Mouse (Mus musculus): ENCODE data around the gene Arl4d.

The Arl4d gene

DNA sequence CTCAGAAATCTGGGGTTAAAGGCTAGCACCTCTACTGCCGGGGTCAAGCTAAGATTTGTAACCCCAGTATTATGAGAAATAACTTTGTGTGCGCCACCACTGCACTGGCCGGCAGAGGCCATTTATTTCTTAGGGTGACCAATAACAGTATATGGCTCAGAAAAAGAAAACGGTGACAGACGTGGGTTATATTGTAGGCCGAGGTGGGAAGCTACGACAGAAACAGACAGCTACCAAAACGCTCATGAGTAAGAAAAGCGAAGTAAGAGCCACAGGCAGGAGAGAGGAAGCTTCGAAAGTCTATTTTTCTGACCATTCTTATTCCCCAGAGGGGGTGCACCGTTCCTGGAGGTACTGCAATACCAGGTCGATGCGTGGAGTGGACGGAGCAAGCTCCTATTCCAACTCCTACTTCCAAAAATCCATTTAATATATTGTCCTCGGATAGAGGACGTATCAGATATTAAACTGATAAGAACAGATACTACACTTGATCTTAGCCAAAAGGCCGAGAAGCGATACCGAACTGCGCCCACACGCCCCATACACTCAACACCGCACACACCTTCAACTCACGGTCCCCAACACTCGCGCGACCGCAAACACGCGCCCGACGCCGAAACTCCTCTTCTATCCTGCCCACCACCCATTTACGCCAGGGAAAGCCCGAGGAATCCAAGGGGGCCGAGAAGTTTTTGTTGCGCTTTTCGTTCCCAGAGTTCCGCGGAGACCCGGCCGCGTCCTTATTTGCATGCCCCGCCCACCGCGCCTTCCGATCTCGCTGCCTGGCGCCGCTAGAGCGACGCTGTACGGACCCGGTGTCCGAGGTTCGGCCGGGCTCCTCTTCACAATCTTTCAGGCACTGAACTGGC, 19.7 kb upstream of the Arl4d start:
- under 1% methylated on average over 45 of the region's 56 CpGs for WGBS

DNA sequence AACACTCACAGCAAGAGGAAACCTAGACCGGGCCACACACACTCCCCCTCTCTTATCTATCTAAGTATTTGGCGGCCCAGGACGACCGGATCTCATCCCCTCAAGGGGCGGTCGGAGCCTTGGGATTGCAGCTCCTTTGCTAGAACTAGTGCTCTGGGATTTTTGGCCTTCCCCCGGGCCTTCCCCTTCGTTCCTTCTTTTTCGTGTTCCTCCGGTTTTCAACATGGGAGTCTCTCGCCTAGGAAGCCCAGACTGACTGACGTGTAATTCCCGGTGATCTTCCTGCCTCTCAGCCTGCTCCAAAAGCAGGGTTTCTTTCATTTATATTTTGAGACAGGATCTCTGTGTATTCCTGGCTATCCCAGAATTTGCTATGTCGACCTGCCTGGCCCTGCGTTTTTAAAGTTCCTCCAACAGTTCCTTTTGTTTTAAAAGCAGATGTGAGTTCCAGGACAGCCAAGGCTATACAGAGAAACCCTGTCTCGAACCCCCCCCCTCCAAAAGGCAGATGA, 19.0 kb upstream of the Arl4d start:
- WGBS: 6% methylated on average over 16 of the region's 16 CpGs

DNA sequence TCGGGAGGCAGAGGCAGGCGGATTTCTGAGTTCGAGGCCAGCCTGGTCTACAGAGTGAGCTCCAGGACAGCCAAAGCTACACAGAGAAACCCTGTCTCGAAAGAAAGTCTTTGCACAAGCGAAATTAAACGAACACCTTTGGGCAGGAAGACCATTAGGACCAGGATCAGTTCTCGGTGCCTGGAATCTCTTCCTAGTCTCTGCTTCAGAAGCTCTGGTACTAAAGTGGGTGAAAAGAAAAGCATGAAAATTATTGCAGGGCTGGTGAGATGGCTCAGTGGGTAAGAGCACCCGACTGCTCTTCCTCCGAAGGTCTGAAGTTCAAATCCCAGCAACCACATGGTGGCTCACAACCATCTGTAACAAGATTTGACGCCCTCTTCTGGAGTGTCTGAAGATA, 18.2 kb upstream of the Arl4d start:
- 92% methylated on average over 10 of the region's 10 CpGs for WGBS

DNA sequence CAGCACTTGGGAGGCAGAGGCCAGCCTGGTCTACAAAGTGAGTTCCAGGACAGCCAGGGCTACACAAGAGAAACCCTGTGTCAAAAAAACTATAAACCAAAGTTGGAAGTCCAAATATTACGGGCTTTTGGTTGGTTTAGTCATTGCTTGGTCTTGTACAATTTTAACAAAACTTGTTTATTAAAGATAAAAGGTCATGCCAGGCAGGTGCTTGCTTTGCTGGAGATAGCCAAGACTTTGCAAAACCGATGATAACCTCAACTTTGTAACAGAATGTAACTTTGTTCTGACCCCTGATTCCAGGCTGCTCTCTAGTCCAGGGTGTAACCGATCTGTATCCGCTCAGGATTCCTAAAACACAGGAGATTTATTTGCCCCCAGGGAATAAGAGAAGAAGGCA, 9.0 kb upstream of the Arl4d start:
- WGBS: 95% methylated on average over 4 of the region's 4 CpGs

DNA sequence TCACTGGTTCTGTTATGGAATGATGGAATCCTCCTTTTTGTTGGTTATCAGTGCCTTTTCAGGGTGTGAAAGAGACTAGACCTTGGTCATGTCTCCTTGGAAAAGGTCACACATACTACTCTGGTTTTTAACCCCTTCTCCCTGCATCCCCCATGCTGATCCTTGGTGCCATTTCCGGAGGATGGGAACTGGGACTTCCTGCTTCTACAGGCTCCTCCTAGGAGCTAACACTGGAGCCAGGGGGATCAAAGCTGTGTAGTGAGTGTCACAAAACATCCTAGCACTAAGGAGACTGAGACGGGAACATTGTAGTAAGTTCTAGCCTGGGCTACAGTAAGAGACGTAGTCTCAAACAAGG, 7.8 kb upstream of the Arl4d start:
- 5% methylated on average over 3 of the region's 3 CpGs for WGBS

DNA sequence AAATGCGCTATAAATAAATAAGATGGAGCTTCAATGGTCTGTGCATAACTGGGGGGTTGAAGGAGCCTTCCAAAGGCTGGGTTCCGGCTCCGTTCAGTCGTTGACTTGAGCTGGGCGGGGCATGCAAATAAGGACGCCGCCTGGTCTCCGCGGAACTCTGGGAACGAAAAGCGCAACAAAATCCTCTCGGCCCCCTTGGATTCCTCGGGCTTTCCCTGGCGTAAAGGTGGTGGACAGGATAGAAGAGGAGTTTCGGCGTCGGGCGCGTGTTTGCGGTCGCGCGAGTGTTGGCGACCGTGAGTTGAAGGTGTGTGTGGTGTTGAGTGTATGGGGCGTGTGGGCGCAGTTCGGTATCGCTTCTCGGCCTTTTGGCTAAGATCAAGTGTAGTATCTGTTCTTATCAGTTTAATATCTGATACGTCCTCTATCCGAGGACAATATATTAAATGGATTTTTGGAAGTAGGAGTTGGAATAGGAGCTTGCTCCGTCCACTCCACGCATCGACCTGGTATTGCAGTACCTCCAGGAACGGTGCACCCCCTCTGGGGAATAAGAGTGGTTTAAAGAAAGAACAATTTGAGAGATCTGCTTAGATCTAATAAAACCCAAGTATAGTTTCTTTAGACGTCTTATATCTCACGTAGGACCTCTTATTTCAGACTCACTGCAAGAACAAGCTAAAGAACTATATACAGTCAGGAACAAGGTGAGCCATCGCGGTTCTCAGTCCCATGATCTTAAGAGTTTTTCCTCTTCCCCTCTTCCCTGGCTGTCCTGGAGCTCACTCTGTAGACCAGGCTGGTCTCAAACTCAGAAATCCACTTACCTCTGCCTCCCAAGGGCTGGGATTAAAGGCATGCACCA, 7.2 kb upstream of the Arl4d start:
- under 1% methylated on average over 38 of the region's 40 CpGs for WGBS

DNA sequence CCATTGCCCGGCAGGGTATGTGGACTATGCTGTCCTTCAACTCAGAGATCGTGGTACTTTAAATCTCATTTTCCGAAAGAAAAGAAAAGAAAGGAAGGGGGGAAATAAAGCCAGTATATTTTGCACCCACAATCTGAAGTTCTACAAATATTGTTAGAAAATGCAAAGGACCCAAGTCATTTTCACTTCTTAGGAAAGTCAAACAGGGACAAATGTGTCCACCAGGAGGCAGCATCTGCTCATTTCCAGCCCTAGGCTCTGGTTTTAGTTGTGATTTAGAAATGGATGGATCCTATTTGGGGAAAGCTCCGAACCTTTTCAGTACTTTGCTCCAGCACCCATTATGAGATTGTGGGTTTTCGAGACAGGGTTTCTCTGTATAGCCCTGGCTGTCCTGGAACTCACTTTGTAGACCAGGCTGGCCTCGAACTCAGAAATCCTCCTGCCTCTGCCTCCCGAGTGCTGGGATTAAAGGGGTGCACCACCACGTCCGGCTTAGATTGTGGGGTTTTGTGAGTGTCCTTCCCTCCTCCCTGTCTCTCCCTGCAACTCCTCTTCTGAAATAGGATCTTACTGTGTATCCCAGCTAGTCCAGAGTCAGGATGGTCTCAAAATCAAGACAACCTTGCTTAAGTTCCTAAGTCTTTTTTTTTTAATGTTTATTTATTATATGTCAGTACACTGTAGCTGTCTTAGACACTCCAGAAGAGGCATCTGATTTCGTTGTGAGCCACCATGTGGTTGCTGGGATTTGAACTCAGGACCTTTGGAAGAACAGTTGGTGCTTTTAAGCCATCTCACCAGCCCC, 6.4 kb upstream of the Arl4d start:
- WGBS: 25% methylated on average over 10 of the region's 10 CpGs

DNA sequence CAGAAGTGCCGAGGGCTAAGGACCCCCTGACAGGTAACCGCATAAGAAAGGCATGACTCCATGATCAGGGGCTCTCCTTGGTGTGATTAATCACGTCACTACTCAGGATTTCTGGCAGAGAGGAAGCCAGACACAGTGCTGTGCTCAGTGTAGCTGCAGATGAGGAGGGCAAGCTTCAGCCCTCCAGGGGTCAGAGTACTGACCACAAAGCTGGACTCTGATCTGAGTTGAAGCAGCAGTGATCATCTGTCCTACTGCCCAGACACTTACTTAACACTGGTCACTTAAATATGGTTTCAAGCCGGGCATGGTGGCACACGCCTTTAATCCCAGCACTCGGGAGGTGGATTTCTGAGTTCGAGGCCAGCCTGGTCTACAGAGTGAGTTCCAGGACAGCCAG, 4.2 kb upstream of the Arl4d start:
- 83% methylated on average over 7 of the region's 7 CpGs for WGBS

DNA sequence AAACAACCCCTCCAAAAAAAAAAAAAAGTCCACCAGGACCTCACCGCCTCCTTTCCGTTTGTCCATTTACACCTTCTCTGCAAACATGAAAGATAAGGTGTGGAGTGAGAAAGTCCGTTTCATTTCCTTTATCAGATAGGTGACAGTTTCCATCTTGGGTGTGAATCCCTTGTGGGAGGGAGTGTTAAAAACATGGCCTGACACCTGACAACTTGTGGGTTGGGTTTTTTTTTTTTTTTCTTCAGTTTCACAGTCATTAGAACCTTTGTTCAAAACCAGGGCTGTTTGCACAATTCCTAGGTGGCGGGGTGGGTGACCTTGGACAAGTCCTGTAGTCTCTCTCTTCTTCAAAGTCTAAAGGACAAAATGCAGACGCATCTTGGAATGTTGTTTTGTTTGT, 3.6 kb upstream of the Arl4d start:
- WGBS: 80% methylated on average over 5 of the region's 5 CpGs

DNA sequence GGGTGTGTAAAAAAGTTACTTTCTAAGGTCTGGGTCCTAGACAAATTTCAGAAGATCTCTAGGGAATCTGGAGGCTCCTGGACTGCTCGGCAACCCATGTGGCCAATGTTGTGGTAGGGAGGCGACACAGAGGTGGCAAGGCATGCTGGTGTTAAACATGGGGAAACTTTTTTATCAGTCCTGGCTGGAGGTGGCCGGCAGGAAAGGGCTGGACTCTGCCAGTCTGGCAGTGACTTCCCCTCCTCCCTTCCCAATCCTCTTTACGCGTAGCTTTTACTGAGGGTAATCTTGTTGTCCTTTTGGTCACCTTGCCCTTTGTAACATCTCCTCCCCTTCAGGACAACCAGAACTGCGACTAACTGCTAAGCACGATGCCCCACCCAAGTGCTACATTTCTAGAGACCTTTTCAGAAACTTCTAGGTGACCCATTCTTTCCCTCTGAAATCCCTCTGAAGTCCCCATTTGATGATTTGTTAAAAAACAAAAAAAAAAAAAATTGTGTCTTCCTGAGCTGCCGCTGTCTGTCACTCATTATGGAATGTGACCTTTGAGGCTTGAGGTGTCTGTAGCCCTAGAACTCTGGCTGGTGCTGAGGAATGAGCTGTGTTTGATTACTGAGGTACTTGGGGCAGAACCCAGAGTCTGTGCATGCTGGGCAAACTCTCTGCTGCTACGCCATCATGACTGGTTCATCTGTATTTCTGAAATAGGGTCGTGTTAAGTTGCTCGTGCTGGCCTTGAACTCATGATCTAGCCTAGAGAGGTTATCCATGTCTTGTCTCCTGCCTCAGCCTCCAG, 1.9 kb upstream of the Arl4d start:
- 78% methylated on average over 11 of the region's 11 CpGs for WGBS

DNA sequence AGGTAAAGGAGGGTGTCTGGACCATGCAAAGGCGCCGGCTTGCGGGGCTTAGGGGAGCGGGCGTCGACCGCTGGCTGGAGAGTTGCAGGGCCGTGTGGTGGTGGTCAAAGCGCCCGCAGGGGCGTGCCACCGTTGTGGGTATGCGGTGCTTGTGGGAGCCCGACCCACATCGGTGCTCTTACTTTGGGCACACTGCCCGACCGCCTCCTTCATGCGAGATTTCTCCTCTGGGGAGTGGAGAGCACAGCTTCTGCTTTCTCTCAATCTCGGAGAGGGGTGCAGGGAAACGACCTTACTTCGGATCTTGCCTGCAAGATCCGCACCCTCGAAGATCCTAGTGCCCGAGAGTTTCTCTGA, 273 bp downstream of the Arl4d start:
- WGBS: 1% methylated on average over 23 of the region's 24 CpGs

DNA sequence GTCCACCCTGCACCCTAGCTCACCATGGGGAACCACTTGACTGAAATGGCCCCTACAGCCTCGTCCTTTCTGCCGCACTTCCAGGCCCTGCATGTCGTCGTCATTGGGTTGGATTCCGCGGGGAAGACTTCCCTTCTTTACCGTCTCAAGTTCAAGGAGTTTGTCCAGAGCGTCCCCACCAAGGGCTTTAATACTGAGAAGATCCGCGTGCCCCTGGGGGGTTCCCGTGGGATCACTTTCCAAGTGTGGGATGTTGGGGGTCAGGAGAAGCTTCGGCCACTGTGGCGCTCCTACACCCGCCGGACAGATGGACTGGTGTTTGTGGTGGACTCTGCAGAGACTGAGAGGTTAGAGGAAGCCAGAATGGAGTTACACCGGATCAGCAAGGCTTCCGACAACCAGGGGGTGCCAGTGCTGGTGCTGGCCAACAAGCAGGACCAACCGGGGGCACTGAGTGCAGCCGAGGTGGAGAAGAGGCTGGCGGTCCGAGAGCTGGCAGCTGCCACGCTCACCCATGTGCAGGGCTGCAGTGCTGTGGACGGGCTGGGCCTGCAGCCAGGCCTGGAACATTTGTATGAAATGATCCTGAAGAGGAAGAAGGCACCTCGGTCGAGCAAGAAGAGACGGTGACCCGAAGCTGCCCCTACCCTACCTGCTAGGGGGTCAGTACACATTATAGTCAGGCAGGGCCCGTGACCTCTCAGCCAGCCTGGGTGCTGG, 1.4 kb downstream of the Arl4d start:
- WGBS: 51% methylated on average over 28 of the region's 28 CpGs

DNA sequence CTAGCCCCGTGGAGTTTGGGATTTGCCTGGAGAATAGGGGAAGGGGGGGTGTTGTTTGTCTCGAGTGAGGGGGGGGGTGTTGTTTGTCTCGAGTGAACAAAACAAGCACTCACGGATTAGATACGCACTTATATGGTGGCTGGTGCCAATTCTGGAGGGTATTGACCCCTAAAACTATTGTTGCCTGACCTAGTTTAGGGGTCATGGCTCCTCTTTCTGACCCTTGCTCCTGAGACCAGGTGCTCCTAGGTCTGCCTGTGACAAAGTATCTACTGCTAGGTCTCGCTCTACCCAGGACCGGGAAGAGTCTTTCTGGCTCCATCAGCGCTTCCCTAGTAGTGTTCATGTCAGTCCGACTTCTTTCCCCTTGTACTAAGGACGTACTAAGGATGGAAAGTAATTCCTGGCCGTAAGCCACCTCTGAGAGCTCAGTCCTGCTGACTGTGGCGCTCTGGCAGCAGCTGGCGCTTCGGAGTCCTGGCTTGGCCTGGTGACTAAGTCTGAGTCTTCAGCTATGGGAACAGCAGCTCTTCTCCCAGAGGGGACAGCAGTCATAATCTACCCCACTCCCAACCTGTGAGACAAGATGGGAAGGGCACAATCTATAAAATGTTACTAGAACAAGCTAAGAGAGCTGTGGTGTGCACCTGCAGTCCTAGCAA, 2.7 kb downstream of the Arl4d start:
- 17% methylated on average over 14 of the region's 14 CpGs for WGBS

DNA sequence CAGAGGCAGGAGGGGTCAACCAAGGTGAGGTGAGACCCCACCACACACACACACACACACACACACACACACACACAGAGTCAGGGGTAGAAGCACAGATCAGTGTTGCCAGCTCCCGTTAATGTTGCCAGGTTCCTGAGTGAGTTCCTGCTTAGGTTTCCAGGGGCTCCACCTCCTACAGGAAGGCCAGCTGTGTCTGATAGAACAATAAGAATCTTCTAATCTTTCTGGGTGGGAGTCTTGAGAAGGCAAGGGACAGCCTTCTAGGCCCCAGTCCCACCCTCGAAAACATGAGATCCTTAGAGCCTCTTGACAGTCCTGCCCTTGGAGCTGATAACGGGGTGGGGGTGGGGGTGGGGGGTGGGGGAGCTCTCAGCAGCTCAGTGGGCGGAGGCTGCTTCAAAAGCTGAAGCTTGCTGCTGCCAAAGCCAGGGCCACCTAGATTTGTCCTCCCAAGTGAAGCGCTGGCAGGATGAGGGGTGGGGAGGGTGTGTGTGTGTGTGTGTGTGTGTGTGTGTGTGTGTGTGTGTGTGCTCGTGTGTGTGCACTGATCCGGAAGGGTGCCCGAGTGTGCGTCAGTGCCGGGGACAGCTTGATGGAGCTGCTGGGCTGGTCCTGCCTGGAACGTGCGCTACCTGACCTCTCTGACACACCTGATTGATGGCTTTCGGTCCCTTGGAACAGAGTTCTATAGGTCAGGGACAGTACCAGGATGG, 3.4 kb downstream of the Arl4d start:
- 18% methylated on average over 13 of the region's 13 CpGs for WGBS

DNA sequence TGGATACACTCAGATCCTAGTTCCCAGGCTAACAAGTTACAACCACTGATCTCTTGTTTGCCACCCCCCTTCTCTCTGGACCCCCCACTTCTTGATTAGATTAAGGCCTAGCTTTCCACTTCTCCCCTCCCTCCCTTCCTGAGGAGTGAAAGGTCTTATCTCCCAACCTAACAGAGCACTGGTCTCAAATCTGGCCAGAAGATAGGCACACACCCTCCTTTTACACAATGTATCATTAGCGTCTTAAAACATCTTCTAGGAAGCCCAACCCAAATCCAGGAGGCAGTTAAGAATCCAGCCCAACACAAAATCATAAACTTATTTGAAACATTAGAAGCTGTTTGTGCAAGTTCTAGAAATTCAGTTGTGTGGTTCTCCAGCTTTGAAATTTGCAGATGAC, 5.0 kb downstream of the Arl4d start:
- 71% methylated on average over 1 of the region's 1 CpGs for WGBS

DNA sequence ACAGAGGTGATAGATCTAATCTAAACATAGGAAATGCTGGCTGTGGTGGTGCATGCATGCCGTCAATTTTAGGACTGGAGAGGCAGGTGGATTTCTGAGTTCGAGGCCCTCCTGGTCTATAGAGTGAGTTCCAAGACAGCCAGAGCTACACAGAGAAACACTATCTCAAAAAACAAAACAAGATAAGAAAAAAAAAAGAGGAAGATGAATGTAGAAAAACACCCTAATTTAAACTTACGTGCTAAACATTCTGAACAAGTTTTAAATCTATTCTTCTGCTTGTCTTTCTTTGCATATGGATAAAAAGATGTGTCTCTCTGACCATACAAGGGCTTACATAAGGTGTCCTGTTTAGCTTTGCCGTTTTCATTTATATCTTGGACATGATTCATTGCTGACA, 5.9 kb downstream of the Arl4d start:
- 55% methylated on average over 4 of the region's 4 CpGs for WGBS

DNA sequence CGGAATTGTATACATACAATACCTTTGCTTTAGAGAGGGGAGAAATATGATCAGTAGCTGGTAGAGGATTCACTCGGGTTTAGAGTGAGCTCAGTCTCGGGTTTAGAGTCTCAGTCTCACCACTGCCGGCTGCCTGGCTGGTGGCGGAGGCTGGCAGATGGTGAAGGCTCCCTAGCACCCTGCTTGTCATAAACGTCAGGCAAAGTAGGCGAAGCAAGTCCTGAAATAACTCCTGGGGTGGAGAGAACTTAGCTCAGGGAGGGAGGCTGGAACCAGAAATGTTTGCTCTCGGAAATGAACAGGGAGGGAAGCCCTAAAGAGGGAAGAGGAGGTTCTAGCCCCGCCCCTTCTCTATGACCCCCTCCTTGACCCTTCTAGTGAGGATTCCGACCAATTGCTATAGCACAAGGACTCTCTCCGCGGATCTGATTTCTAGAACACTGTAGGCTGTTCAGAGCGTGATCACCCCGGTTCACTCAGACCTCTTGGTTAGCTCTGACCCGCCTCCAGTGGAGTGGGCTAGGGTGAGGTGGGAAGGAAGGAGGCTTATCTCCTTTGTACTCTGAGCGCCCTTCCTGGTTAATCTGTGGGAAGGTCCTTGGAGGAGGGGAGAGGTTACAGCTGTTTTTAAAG, 7.8 kb downstream of the Arl4d start:
- WGBS: 16% methylated on average over 16 of the region's 16 CpGs

DNA sequence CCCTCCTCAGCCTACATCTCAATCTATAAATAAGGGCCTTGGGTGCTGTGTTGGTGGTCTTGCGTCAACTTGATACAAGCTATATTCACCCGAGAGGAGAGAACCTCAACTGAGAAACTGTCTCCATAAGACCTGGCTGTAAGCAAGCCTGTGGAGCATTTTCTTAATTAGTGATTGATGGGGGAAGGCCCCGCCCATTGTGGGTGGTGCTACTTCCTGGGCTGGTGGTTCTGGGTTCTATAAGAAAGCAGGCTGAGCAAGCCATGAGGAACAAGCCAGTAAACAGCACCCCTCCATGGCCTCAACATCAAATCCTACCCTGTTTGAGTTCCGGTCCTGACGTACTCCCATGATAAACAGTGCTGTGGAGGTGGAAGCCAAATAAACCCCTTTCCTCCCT, 8.8 kb downstream of the Arl4d start:
- 92% methylated on average over 5 of the region's 5 CpGs for WGBS

DNA sequence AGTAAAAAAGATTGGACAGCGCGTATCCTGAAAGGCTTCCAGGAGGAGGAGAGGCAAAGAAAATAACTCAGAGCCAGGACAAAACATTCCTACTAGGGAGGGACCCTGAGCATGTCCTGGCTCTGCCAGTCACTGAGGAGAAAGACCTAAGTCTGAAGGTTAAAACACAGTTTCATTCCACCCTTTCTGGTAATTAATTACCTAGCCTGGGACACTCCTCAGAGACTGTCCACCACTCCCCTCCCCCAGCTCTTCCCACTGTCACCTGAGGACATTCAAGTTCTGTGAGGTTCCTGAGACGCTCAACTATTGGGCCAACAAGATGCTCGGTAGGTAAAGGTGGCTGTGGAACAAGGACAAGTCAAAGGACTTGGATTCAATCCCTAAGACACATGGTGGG, 10.0 kb downstream of the Arl4d start:
- 96% methylated on average over 4 of the region's 4 CpGs for WGBS
